Mouse (Mus musculus): ENCODE results near the gene Zfp710.

GRCm38 (mm10) chr7:80103335-80103734 lies 78.7 kb downstream of the Zfp710 start:
- TF ChIP-seq USF1 (IDR thresholded peaks at IDR 0.05; ENCODE audit: low read depth) (no peak), E2F4 (IDR thresholded peaks at IDR 0.05; ENCODE audit: insufficient read depth) (no peak), POLR2A (IDR thresholded peaks at IDR 0.05; ENCODE audit: insufficient read length, low read depth) (no peak), MAX (IDR thresholded peaks at IDR 0.05; ENCODE audit: low read depth) (no peak)

Data from myocyte (in vitro differentiated cells).